Mouse (Mus musculus) forebrain, embryonic 13.5 days (tissue): ENCODE results near the gene Pld3. TPM values are rescaled to one million over a fixed set of nuclear protein-coding genes. Genes with fewer than 3 reads are reported as not detected.
"Not testable (repeated sequence)": the region's sequence is repeated elsewhere in the genome, so short reads cannot be mapped to it uniquely, and the experiment has no call there.

Experiments used
- ATAC-seq: fragments of 200-750 bp; cut with Nextera tagmentation; 2 replicates; pipeline ENCODE4 v1.8.0; 2017
- H3K27ac ChIP-seq: fragments of 300-500 bp; sonication (generic); 2 replicates; pipeline ENCODE4 v1.5.1; 2015; ENCODE audit warnings: inconsistent platforms, mild to moderate bottlenecking, moderate library complexity
- H3K27me3 ChIP-seq: fragments of 300-500 bp; sonication (generic); 2 replicates; pipeline ENCODE4 v1.6.1; 2015; ENCODE audit warnings: mild to moderate bottlenecking, inconsistent platforms
- H3K36me3 ChIP-seq: fragments of 300-500 bp; sonication (generic); 2 replicates; pipeline ENCODE4 v1.6.1; 2015; ENCODE audit warnings: mild to moderate bottlenecking, inconsistent platforms; ENCODE audit not compliant: poor library complexity, severe bottlenecking
- H3K4me1 ChIP-seq: fragments of 300-500 bp; sonication (generic); 2 replicates; pipeline ENCODE4 v1.6.1; 2015; ENCODE audit warnings: inconsistent platforms
- H3K4me2 ChIP-seq: fragments of 300-500 bp; sonication (generic); 2 replicates; pipeline ENCODE4 v1.6.1; 2015; ENCODE audit warnings: inconsistent platforms, mild to moderate bottlenecking, moderate library complexity
- H3K4me3 ChIP-seq: fragments of 300-500 bp; sonication (generic); 2 replicates; pipeline ENCODE4 v1.5.1; 2015; ENCODE audit warnings: mild to moderate bottlenecking, inconsistent platforms
- H3K9ac ChIP-seq: fragments of 300-500 bp; sonication (generic); 2 replicates; pipeline ENCODE4 v1.6.1; 2015; ENCODE audit warnings: mild to moderate bottlenecking, inconsistent platforms
- H3K9me3 ChIP-seq: fragments of 300-500 bp; sonication (generic); replicated peaks from 2 replicates; pipeline ENCODE4 v1.6.1; 2016; ENCODE audit warnings: inconsistent platforms
- WGBS: fragments of 180-500 bp; shearing (Covaris S2); methylation state at CpG from one replicate; pipeline ENCODE4 v1.1.7; 2015; 5-methylcytosine and 5-hydroxymethylcytosine counted together
- polyA plus RNA-seq: library from polyadenylated mRNA; unstranded; fragments of >200 nt; fragmentation: Nextera tagmentation; extraction: Ambion mirVana; gene quantifications from 2 replicates; pipeline ENCODE4 v1.2.1, GENCODE M21; 2015

Pld3 gene
- polyA plus RNA-seq, 1 experiment from 2014 or later, result 68.2 TPM

DNA sequence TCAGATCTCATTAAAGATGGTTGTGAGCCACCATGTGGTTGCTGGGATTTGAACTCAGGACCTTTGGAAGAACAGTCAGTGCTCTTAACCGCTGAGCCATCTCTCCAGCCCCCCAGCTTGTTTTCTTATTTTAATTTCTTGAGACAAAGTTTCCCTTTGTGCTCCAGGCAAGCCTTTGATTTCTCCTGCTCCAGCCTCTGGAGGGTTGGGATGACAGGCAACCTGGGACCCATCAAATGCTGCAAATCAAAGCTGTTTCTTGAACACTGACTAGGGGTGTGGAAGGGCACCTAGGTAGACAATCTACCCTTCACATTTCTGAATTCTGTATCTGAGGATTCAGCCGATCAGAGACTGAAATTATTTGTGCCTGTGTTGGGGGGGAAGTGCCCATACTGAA, 42.2 kb downstream of the Pld3 start:
- Histone ChIP-seq H3K4me1 (peaks cover 11% of the 10 kb centered on the region; the same call in 1 of the 2 replicates), H3K27ac (no peak overlapping the region), H3K4me3 (no peak overlapping the region), H3K9me3 (no peaks in the 10 kb centered on the region), H3K4me2 (no peak overlapping the region), H3K27me3 (no peaks in the 10 kb centered on the region; the same call in 1 of the 2 replicates), H3K36me3 (no peaks in the 10 kb centered on the region), H3K9ac (no peak overlapping the region)
- 80% methylated on average over 2 of the region's 2 CpGs for WGBS
- no peak for ATAC-seq

DNA sequence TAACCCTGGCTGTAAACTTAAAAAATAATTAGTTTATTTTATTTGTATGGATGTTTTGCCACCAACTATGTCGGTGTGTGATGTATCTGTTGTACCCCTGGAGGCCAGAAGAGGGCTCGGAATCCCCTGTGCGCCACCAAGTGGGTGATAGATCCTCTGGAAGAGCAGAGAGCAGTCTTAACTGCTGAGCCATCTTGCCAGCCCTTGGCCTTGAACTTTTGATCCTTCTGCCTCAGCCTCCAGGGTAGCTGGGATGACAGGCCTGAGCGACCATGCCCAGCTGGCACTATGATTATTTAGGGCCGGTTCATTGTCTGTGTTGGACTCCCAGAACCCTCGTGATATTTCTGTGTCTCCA, 44.4 kb downstream of the Pld3 start:
- ATAC-seq, result peak; percentile 42
- WGBS, result 24% methylated on average over 6 of the region's 6 CpGs
- H3K4me1 ChIP-seq, result peaks cover 11% of the 10 kb centered on the region; the same call in 1 of the 2 replicates
- peak overlapping the region; percentile 95 for H3K27ac ChIP-seq
- no peaks in the 10 kb centered on the region; the same call in 1 of the 2 replicates for H3K27me3 ChIP-seq
- peak overlapping the region; percentile 53 for H3K4me3 ChIP-seq
- no peaks in the 10 kb centered on the region for H3K36me3 ChIP-seq
- peak overlapping the region; percentile 64 for H3K4me2 ChIP-seq
- H3K9ac ChIP-seq, result no peak overlapping the region
- no peaks in the 10 kb centered on the region for H3K9me3 ChIP-seq

DNA sequence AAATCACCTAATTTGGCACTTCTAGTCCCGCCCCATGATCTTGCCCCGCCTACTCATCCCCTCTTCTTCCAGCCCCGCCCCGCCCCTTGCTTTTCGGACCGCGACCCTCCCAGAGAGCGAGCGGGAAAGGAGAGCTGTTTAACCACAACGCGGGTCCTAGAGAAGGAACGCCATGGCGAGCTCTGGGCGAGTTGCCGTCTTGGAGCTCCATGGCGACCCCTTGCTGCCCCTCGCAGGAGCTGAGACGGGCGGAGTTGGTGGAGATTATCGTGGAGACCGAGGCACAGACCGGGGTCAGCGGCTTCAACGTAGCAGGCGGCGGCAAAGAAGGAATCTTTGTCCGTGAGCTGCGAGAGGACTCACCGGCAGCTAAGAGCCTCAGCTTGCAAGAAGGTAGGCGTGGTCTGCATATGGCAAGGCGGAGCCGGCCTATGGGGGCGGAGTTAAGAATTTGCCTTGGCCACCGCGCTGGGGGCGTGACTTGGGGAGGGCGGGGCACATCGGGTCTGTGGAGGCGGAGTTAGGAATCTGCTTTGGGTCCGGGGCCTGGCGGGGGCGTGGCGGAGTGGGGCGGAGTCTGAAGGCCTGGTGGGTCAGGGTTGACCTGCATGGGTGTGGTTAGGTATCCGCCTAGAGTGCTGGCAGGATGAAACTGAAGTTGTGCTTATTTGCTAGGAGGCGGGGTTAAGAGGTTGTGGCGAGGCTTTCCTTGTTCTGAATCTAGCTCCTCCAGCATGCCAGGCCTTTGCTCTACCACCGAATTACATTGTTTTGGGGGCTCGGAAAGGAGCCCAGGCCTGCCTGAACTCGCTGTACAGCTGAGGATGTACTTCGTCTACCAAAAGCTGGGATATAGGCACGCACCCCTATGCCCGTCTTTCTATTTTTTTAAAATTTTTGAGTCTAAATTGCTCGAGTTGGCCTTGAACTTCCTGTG, 45.0 kb downstream of the Pld3 start:
- peak overlapping the region; percentile 53 for H3K4me3 ChIP-seq
- under 1% methylated on average over 54 of the region's 54 CpGs for WGBS
- no peaks in the 10 kb centered on the region for H3K9me3 ChIP-seq
- H3K9ac ChIP-seq, result peak overlapping the region; percentile 69
- peaks cover 11% of the 10 kb centered on the region; the same call in 1 of the 2 replicates for H3K4me1 ChIP-seq
- H3K27ac ChIP-seq, result peak overlapping the region; percentile 95
- ATAC-seq, result peak; percentile 92
- H3K36me3 ChIP-seq, result no peaks in the 10 kb centered on the region
- H3K27me3 ChIP-seq, result no peaks in the 10 kb centered on the region; the same call in 1 of the 2 replicates
- H3K4me2 ChIP-seq, result peak overlapping the region; percentile 64

DNA sequence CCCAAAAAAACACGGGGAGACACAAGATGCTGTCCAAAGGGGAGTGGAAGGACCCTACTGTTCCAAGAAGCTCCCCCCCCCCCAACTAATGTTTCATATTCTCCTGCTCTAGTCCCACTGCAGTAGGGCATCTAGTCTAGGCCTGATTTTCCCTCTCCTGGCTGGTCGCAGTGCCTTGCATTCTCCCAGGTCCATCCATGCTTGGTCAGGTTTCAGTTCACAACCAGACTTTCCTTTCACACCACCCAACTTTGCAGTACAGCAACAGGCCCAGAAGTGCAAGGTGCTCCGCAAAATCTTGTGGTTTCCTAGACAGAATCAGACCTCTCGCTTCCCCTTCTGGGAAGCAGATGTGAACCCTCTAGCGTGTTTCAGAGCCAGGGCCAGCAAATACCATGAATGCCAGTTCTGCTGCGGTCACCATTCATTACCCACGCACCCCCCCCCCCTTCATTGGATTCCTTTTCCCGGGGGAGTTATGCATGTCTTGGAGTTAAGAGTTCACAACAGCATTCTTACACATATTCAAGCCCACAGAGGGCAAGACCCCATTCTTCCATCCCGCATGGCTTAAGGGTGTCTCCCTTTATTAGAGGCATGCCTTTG, 46.1 kb downstream of the Pld3 start:
- 50% methylated on average over 9 of the region's 9 CpGs for WGBS
- peak overlapping the region; percentile 53; the same call in 1 of the 2 replicates for H3K4me3 ChIP-seq
- no peak for ATAC-seq

DNA sequence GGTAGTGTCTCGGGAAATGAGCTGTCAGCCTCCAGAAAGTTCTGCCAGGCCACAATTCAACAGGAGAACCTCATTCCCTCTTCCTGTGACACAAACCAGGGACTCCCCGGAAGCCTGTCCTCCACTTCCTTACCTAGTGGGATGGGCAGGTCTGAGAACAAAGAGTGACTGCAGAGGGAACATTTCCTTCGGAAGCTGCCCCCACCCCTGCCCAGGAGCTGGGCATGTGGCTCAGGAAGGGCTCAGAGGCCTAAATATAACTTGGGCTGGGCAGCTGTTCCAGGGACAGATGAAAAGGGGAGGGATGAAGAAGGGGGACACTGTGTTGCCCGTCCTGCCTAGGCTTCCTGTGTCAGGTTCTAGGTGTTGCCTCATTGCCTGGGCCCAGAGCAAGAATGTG, 51.4 kb downstream of the Pld3 start:
- Histone ChIP-seq H3K9ac (no peak overlapping the region), H3K4me3 (no peak overlapping the region), H3K4me1 (no peaks in the 10 kb centered on the region), H3K27ac (no peak overlapping the region), H3K27me3 (no peaks in the 10 kb centered on the region; the same call in 1 of the 2 replicates), H3K4me2 (no peak overlapping the region), H3K9me3 (no peaks in the 10 kb centered on the region), H3K36me3 (no peaks in the 10 kb centered on the region)
- 82% methylated on average over 4 of the region's 4 CpGs for whole genome bisulfite sequencing
- no peak for ATAC-seq

More for the DNA sequence above, 46.1 kb downstream of the Pld3 start:
- Histone ChIP-seq H3K4me1 (peaks cover 11% of the 10 kb centered on the region; the same call in 1 of the 2 replicates), H3K36me3 (no peaks in the 10 kb centered on the region), H3K9ac (0 out of 2 replicates have a peak overlapping the region, but pooled peaks have one; percentile 69), H3K27ac (peak overlapping the region; percentile 95; the same call in 1 of the 2 replicates), H3K27me3 (no peaks in the 10 kb centered on the region; the same call in 1 of the 2 replicates), H3K9me3 (no peaks in the 10 kb centered on the region), H3K4me2 (peak overlapping the region; percentile 64)

DNA sequence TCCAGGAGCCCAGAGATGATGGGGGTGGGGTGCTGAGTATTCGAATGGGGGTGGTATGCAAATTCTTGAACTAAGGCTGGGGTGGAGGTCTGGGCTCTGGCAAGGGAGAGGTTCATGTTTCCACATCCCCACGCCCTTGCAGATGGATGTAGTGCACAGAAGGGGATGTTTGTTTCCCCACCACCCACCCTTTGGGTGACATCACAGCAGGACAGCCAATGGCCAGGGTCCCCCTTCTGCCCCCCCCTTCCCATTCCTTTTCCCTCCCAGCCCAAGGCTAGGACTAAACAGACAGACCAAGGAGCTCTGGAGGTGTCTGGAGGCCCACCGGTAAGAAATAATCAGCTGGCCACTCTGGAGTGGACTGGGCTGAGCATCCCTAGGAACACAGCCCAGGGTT, 54.0 kb downstream of the Pld3 start, which contains the start of gene Prx:
Prx (plus strand) TSS at position 289 of the 400 bp plus-strand sequence.
- Histone ChIP-seq H3K4me1 (no peaks in the 10 kb centered on the region), H3K4me3 (no peak within 1 kb of the TSS), H3K4me2 (no peak within 1 kb of the TSS), H3K36me3 (no peaks in the 10 kb centered on the region), H3K27ac (no peak within 1 kb of the TSS), H3K27me3 (no peaks in the 10 kb centered on the region), H3K9ac (no peak within 1 kb of the TSS), H3K9me3 (no peaks in the 10 kb centered on the region)
- WGBS, result 60% methylated on average over 3 of the region's 3 CpGs
- no peak for ATAC-seq

DNA sequence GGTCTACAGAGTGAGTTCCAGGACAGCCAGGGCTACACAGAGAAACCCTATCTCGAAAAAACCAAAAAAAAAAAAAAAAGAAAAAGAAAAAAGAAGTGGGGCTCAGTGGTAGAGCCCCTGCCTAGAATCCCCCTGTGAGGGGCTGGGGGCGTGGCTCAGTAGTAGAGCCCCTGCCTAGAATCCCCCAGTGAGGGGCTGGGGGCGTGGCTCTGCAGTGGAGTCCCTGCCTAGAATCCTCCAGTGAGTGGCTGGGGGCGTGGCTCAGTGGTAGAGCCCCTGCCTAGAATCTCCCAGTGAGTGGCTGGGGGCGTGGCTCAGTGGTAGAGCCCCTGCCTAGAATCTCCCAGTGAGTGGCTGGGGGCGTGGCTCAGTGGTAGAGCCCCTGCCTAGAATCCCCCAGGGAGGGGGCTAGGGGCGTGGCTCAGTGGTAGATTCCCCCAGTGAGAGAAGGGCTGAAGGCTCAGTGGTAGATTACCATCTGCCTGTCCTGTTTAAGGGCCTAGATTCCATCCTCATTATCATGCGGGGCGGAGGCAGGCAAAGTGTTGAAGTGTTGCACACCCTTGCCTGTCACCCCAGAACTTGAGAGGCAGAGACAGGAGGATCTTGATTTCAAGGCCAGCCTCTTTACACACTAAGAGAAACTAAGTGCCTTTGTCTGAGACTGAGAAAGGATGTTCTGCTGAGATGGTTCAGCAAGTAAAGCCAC, 58.2 kb downstream of the Pld3 start:
- not testable (repeated sequence) for H3K9me3 ChIP-seq, H3K4me2 ChIP-seq, H3K27me3 ChIP-seq, H3K4me1 ChIP-seq, H3K4me3 ChIP-seq, H3K27ac ChIP-seq, H3K36me3 ChIP-seq, H3K9ac ChIP-seq, ATAC-seq
- 93% methylated on average over 9 of the region's 9 CpGs for WGBS

DNA sequence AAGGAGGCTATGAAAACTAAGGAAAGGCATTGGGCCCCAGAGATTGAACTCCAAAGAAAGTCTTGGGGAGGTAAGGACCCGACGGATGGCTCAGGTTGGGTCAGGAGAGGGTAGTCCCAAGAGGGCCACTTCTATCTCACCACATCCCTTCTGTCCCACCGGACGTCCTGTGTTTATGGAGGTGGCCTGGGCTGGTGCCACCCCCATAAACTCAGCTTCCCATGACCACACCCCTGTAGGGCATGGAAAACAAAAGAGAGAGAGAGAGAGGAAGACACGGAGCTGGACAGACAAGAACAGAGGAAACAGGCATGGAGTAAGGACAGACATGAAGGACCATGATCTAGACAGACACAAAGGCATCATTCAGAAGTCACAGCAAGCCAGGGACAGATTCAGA, 59.6 kb downstream of the Pld3 start:
- no peak overlapping the region for H3K9ac ChIP-seq
- peaks cover 9% of the 10 kb centered on the region; the same call in 1 of the 2 replicates for H3K27me3 ChIP-seq
- H3K36me3 ChIP-seq, result no peaks in the 10 kb centered on the region
- no peak overlapping the region for H3K4me3 ChIP-seq
- no peak overlapping the region for H3K4me2 ChIP-seq
- peaks cover 4% of the 10 kb centered on the region; the same call in 1 of the 2 replicates for H3K4me1 ChIP-seq
- WGBS, result 84% methylated on average over 5 of the region's 5 CpGs
- H3K27ac ChIP-seq, result no peak overlapping the region
- ATAC-seq, result no peak
- no peaks in the 10 kb centered on the region for H3K9me3 ChIP-seq

DNA sequence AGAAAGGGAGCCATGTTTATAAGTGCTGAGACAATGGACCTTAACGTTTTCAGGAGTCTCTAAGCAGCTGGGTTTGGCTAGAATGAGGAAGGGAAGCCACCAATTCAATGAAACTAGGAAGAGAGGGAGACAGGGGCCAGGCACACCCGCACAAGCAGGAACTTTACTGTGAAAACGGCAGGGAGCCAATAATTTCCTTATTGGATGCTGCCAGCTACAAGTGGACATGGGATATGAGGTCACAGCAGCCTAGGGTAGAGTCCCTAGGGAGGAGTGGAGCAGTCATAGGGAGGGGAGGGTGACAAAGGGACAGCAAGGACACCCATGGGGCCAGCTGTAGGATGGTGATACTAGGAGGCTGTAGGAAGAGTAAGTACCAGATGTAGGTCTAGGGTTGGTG, 60.0 kb downstream of the Pld3 start:
- Histone ChIP-seq H3K27me3 (peaks cover 9% of the 10 kb centered on the region; the same call in 1 of the 2 replicates), H3K27ac (no peak overlapping the region), H3K4me2 (no peak overlapping the region), H3K9ac (no peak overlapping the region), H3K4me3 (no peak overlapping the region), H3K4me1 (peaks cover 8% of the 10 kb centered on the region; the same call in 1 of the 2 replicates), H3K9me3 (no peaks in the 10 kb centered on the region), H3K36me3 (no peaks in the 10 kb centered on the region)
- WGBS, result 86% methylated on average over 3 of the region's 3 CpGs
- ATAC-seq, result no peak

DNA sequence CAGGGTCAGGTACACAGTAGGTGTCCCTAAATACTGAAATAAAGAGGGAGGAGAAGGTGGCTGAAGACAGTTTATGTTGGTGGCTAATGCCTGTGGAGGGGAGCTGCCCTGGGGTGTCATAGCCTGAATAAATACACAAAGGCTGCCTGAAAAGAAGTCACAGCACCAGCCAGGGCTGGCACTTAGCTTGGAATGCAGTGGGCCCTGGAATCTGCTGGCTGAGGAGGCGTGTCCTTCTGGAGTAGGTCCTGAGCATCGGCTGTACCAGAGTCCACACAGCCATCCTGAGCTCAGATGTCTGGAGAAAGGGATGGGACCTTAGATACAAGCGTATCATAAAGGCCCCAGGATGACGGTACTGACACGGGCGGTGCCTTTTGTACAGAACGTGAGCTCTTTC, 61.2 kb downstream of the Pld3 start:
- H3K9ac ChIP-seq, result no peak overlapping the region
- H3K36me3 ChIP-seq, result no peaks in the 10 kb centered on the region
- no peak overlapping the region for H3K4me2 ChIP-seq
- H3K9me3 ChIP-seq, result no peaks in the 10 kb centered on the region
- peaks cover 14% of the 10 kb centered on the region; the same call in 1 of the 2 replicates for H3K4me1 ChIP-seq
- WGBS, result 85% methylated on average over 7 of the region's 7 CpGs
- H3K4me3 ChIP-seq, result no peak overlapping the region
- peaks cover 9% of the 10 kb centered on the region; the same call in 1 of the 2 replicates for H3K27me3 ChIP-seq
- no peak overlapping the region for H3K27ac ChIP-seq
- no peak for ATAC-seq

DNA sequence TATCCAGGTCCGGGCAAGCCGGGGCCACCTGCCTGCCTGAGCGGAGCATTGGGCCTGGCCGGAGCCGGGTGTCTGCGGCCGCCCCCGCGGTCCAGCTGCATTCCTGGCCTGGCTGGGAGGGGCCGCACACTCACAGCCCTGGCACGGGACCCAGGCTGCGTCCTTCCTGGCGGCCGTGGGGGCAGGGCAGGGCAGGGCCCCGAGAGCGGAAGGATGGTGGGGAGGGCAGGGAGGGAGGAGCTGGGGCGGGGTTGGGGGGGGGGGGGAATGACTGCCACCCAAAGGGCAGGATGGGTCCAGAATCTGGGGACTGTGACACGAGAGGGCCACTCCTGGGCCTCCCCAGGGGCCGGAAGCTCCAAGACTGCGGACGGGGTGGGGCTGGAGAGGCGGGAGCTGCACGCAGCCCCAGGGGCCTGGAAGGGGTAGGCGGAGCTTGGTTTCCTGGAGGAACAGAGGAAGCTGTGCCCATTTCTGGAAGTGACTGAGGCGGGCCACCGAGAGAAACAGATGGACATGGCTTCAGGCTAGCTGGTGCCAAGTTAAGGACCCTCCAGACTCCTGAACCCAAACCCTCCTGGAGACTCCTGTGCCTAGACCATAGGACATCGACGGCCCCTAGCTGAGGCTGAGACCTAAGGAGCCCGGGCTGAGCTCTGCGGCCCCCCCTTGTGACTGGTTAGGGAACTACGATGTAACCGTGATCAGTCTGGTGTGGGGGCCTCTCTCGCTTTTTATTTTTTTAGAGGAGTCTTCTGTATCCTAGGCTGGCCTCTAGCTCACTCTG, 62.3 kb downstream of the Pld3 start:
- Histone ChIP-seq H3K9me3 (no peaks in the 10 kb centered on the region), H3K27ac (peak overlapping the region; percentile 45; the same call in 1 of the 2 replicates), H3K4me1 (peaks cover 17% of the 10 kb centered on the region; the same call in 1 of the 2 replicates), H3K27me3 (peaks cover 9% of the 10 kb centered on the region; the same call in 1 of the 2 replicates), H3K9ac (peak overlapping the region; percentile 63), H3K36me3 (no peaks in the 10 kb centered on the region), H3K4me3 (peak overlapping the region; percentile 39), H3K4me2 (peak overlapping the region; percentile 62)
- ATAC-seq, result peak; percentile 19; the same call in 1 of the 2 replicates
- 1% methylated on average over 29 of the region's 33 CpGs for WGBS
